Mouse (Mus musculus): ENCODE results near the gene Faim2.
A peak's percentile ranks its signal among the peaks of the same experiment; 100 is the strongest.

The Faim2 gene

GRCm38 (mm10) chr15:99505324-99506095 lies 22.5 kb downstream of the Faim2 start:
- DNase-seq (ENCODE audit: low read depth) = no peak

GRCm38 (mm10) chr15:99503256-99503655 lies 24.7 kb downstream of the Faim2 start:
- DNase-seq (ENCODE audit: low read depth) = no peak

GRCm38 (mm10) chr15:99502311-99502831 lies 25.6 kb downstream of the Faim2 start:
- no peak for DNase-seq (ENCODE audit: low read depth)

- no peak for DNase-seq (ENCODE audit: low read depth)
Measured at GRCm38 (mm10) chr15:99501292-99502260, 26.4 kb downstream of the Faim2 start.

DNA sequence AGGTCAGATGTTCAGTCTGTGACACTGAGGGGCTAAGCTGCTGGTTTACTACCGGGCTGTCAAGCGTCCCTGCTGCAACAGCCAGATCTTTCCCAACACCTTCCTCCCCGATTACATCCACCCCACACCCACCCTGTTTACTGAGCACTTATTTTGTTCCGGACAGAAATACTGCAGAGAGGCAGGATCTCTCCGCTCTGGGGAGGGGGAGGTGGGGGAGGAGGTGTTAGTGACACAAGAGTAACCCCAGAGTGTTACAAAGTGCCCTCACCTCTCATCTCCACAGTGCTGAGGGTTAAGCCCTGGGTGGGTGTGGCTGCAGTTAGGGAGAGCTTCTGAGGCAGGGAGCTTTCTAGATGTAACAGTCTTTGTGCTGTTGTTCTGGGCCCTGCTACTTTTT lies 27.6 kb downstream of the Faim2 start:
- DNase-seq (ENCODE audit: low read depth) = no peak

DNA sequence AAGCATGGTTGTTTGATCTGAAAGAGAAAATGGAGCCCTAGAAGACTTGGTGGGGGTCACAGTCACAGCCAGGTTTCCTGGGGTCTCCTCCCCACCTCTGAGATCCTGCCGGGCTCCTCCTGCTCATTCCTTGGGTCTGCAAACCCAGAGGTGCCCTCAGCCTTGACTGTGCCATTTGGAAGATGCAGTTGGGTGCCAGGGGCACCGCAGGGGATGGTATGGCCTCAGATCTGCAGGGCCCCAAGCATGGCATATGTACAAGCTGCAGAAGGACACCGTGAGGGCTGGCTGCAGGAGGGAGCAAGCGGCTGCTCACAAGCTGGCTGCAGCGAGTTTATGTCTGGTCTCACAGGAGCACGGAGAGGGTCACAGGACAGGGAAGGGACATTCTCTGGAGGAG lies 28.2 kb downstream of the Faim2 start:
- no peak for DNase-seq (ENCODE audit: low read depth)

- DNase-seq (ENCODE audit: low read depth) = no peak
Measured at GRCm38 (mm10) chr15:99498781-99499180, 29.2 kb downstream of the Faim2 start.

- no peak for DNase-seq (ENCODE audit: low read depth)
Measured at GRCm38 (mm10) chr15:99498356-99498755, 29.6 kb downstream of the Faim2 start.

DNA sequence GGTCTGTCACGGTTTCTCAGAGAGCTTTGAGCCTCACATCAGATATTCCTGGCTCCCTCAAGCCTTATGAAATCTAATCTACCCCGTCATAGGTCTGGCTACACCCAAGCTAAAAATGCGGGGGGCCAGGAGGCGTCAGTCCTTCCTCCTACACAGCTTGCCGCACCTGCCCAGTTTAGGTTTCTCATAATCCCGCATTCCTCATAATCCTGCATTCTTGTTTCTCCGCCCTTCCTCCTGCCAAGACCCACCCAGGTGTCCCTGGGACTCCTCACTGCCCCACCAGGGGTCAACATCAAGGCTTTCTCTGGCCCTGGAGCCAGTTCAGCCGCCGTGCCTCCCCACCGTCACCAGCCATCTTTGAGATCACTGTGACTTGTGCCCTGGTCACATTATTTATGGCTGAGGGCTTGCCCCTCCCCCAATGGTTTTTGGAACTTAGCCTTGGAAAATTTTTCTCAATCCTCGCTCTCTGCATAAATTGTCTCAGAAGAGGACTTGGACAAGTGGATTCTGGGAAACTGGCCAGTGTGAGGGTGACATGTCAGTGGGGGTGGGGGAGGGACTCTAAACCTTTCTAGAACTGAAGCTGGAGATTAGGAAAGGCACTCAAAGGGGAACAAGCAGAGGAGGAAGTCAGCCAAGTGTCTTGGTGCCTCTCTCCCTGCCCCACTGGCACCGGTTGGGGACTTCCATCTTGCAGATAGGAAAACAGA lies 30.3 kb downstream of the Faim2 start:
- DNase-seq (ENCODE audit: low read depth) = no peak

DNA sequence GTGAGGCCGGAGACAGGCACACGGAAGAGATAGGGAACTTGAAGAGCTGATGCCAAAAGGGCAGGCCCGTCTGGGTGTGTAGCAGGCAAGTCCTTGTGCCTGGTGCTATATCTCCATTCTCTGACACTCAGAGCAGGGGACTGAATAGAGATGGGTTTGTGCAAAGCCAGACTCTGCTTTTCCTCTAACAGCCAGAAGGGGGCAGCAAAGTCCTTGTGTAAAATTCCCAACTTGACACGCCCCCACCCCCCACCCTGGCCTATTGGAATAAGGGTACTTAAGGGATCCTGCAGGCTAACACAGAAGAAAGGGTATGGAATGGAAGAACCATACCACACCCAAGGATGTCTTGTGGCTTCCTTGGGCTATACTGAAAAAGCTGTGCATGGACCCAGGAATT lies 30.9 kb downstream of the Faim2 start:
- DNase-seq (ENCODE audit: low read depth) = peak; percentile 59

GRCm38 (mm10) chr15:99484745-99485144 lies 43.2 kb downstream of the Faim2 start:
- no peak for DNase-seq (ENCODE audit: low read depth)

GRCm38 (mm10) chr15:99475814-99476213 lies 52.2 kb downstream of the Faim2 start:
- no peak for DNase-seq (ENCODE audit: low read depth)

GRCm38 (mm10) chr15:99474576-99474926 lies 53.4 kb downstream of the Faim2 start, which contains the start of gene Bcdin3d:
Bcdin3d (minus strand) TSS chr15:99474730.
- DNase-seq (ENCODE audit: low read depth) = peak; percentile 90

- peak; percentile 50 for DNase-seq (ENCODE audit: low read depth)
Measured at GRCm38 (mm10) chr15:99473801-99474575, 54.0 kb downstream of the Faim2 start.

DNA sequence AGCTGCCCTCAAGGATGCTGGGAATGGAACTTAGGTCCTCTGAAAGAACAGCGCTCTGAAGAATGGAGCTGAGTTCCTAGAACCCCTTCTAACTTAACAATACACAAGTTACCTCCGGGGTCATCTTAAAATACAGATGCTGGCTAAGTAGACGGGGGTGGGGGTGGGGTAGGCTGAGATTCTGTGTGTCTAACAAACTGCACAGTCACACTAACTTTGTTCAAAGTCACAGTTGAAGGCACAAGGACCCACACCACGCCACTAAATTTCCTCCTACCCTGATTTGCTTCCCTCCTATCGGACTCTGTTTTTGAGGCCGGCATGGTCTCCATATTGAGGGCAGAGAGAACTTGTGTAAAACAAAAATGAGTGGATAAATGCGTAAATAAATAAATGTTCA lies 55.0 kb downstream of the Faim2 start:
- no peak for DNase-seq (ENCODE audit: low read depth)

GRCm38 (mm10) chr15:99471677-99472063 lies 56.3 kb downstream of the Faim2 start:
- DNase-seq (ENCODE audit: low read depth) = peak; percentile 76

- peak; percentile 77 for DNase-seq (ENCODE audit: low read depth)
Measured at GRCm38 (mm10) chr15:99470971-99471676, 56.8 kb downstream of the Faim2 start.

- DNase-seq (ENCODE audit: low read depth) = no peak
Measured at GRCm38 (mm10) chr15:99470224-99470761, 57.7 kb downstream of the Faim2 start.

- no peak for DNase-seq (ENCODE audit: low read depth)
Measured at GRCm38 (mm10) chr15:99469736-99470135, 58.2 kb downstream of the Faim2 start.

- peak; percentile 87 for DNase-seq (ENCODE audit: low read depth)
Measured at GRCm38 (mm10) chr15:99469067-99469466, 58.9 kb downstream of the Faim2 start.
